Mouse (Mus musculus) ES-E14 (cell line): ENCODE data around the gene Mpo.

Experiments
- HCFC1 ChIP-seq: IDR thresholded peaks from 2 replicates; pipeline ENCODE4 v1.6.1; 2012; ENCODE audit warnings: low read length, inconsistent platforms, borderline replicate concordance; ENCODE audit not compliant: insufficient read depth
- MAFK ChIP-seq: IDR thresholded peaks from 2 replicates; pipeline ENCODE4 v1.6.1; 2014; ENCODE audit warnings: mild to moderate bottlenecking, low read depth, low read length, inconsistent platforms; ENCODE audit not compliant: insufficient read depth
- ZC3H11A ChIP-seq: IDR thresholded peaks from 2 replicates; pipeline ENCODE4 v1.6.1; 2012; ENCODE audit warnings: low read depth, mild to moderate bottlenecking, inconsistent platforms, low read length, borderline replicate concordance
- ZNF384 ChIP-seq: IDR thresholded peaks from 2 replicates; pipeline ENCODE4 v1.6.1; 2012; ENCODE audit warnings: low read depth, low read length, inconsistent platforms

DNA sequence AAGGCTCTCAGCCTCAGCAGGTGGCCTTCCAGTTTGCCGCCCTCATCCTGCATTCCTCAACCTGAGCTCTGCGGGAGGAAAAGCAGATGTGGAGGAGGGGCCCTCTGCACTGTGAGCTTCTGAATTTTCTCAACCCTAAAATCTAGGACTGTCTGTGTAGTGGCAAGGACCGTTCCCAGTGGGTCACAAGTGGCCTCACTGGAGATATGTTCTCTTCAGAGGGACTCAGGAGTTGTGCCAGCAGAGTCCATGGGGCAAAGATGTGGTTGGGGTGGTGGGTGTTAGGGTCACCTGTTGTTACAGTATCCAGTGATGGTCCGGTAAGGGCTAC, 24.0 kb downstream of the Mpo start:
- TF ChIP-seq ZC3H11A (no peak), HCFC1 (no peak), MAFK (no peak), ZNF384 (no peak)
